Comparison of ENCODE assay signal across 8 mouse cellular contexts in the genomic region with DNA sequence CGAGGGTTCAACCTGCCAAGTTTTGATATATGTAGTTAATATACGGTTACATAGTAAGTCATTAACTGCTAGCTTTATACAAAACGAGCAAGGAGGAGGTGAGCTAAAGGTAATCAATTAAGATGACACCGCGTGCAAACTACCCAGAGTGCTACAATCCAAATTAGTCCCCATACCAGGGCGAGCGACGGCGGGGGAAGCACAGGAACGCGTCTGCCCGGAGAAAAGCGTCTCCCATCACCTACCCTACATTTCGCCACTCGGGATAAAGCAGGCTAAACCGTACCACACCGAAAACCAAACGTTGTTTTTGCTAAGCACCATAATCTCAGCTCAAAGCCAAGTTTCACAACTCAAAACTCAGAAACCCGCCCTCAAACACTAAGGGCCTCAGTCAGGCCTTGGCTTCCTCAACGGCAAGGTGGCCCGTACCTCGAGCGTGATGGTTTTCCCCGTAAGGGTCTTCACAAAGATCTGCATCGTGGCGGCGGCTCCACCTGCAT. TPM values are rescaled to one million over a fixed set of nuclear protein-coding genes. Genes with fewer than 3 reads are reported as not detected.
A peak's percentile ranks its signal among the peaks of the same experiment; 100 is the strongest.
DNase-seq lines count a peak whose midpoint lies in the region; ATAC-seq and TF ChIP-seq lines count a peak whose summit lies in the region.

No protein-coding gene starts in this region.

- peaks cover 26% of the 10 kb centered on the region for H3K36me3 ChIP-seq in heart, postnatal 0 days (replicated peaks; ENCODE audit: control insufficient read depth, insufficient read depth, low read length)
- H3K36me3 ChIP-seq in hindbrain, embryonic 11.5 days (ENCODE audit: control insufficient read depth, insufficient read depth, low read length): peaks cover 4% of the 10 kb centered on the region; the same call in 1 of the 2 replicates
- H3K36me3 ChIP-seq in midbrain, embryonic 11.5 days (ENCODE audit: control insufficient read depth, insufficient read depth, low read length): peaks cover 11% of the 10 kb centered on the region; the same call in 1 of the 2 replicates

- peak overlapping the region; percentile 93 for H3K4me3 ChIP-seq in heart, postnatal 0 days (ENCODE audit: low read depth, low read length)
- H3K4me3 ChIP-seq in bone marrow macrophage, adult 2 months (ENCODE audit: insufficient read depth, low read length): peak overlapping the region; percentile 81
- peak overlapping the region; percentile 71 for H3K4me3 ChIP-seq in hindbrain, embryonic 11.5 days (ENCODE audit: low read depth, low read length)
- peak overlapping the region; percentile 67 for H3K4me3 ChIP-seq in midbrain, embryonic 11.5 days (ENCODE audit: low read depth, low read length)

- intact Hi-C loops in heart, postnatal 14 days (cut with DNase I): loop anchor here (2.0 to 5.0 kb wide), 3 partner anchors 20 to 175 kb away; a partner anchor contains a TSS

- no peaks in the 10 kb centered on the region for H3K27me3 ChIP-seq in heart, postnatal 0 days (ENCODE audit: control insufficient read depth, insufficient read depth, low read length)
- H3K27me3 ChIP-seq in hindbrain, embryonic 11.5 days (ENCODE audit: control insufficient read depth, insufficient read depth, low read length): no peaks in the 10 kb centered on the region
- H3K27me3 ChIP-seq in midbrain, embryonic 11.5 days (ENCODE audit: control insufficient read depth, insufficient read depth, low read length): no peaks in the 10 kb centered on the region

- TF ChIP-seq CTCF in heart, postnatal 0 days (IDR thresholded peaks at IDR 0.05; ENCODE audit: low read depth): no peak
- TF ChIP-seq CTCF in bone marrow macrophage, adult 2 months (IDR thresholded peaks at IDR 0.05; ENCODE audit: low read depth, low read length): no peak

- peaks cover 11% of the 10 kb centered on the region; the same call in 1 of the 2 replicates for H3K4me1 ChIP-seq in heart, postnatal 0 days (ENCODE audit: control insufficient read depth, insufficient read depth)
- peaks cover 11% of the 10 kb centered on the region for H3K4me1 ChIP-seq in bone marrow macrophage, adult 2 months (ENCODE audit: control insufficient read depth, insufficient read depth, low read length)
- H3K4me1 ChIP-seq in hindbrain, embryonic 11.5 days (replicated peaks; ENCODE audit: control insufficient read depth, insufficient read depth, low read length): no peaks in the 10 kb centered on the region
- H3K4me1 ChIP-seq in midbrain, embryonic 11.5 days (ENCODE audit: control insufficient read depth, insufficient read depth, low read length): peaks cover 12% of the 10 kb centered on the region; the same call in 1 of the 2 replicates

- H3K4me2 ChIP-seq in heart, postnatal 0 days (ENCODE audit: low read depth, low read length): peak overlapping the region; percentile 92
- peak overlapping the region; percentile 26 for H3K4me2 ChIP-seq in hindbrain, embryonic 11.5 days (replicated peaks; ENCODE audit: low read depth, low read length)
- H3K4me2 ChIP-seq in midbrain, embryonic 11.5 days: peak overlapping the region; percentile 72

- 1% methylated on average over 27 of the region's 27 CpGs for WGBS in heart, postnatal 0 days
- under 1% methylated on average over 27 of the region's 27 CpGs for WGBS in hindbrain, embryonic 11.5 days
- under 1% methylated on average over 27 of the region's 27 CpGs for WGBS in midbrain, embryonic 11.5 days

- TF ChIP-seq POLR2A in bone marrow macrophage, adult 2 months (IDR thresholded peaks at IDR 0.05; ENCODE audit: borderline replicate concordance, low read depth, low read length): no peak

- peak overlapping the region; percentile 76 for H3K27ac ChIP-seq in heart, postnatal 0 days (ENCODE audit: low read depth)
- H3K27ac ChIP-seq in bone marrow macrophage, adult 2 months (ENCODE audit: insufficient read depth, low read depth, low read length): peak overlapping the region; percentile 88
- H3K27ac ChIP-seq in hindbrain, embryonic 11.5 days (ENCODE audit: low read depth, low read length): peak overlapping the region; percentile 60; the same call in 1 of the 2 replicates
- peak overlapping the region; percentile 44; the same call in 1 of the 2 replicates for H3K27ac ChIP-seq in midbrain, embryonic 11.5 days (ENCODE audit: low read depth, low read length)

- DNase-seq in heart, postnatal 0 days (ENCODE audit: low spot score): no peak
- no peak for DNase-seq in heart, postnatal 14 days
- DNase-seq in hindbrain, embryonic 11.5 days (ENCODE audit: low spot score): no peak
- no peak for DNase-seq in midbrain, embryonic 11.5 days (ENCODE audit: low spot score, missing footprints)
- no peak for DNase-seq in layer of hippocampus, adult 9-10 months (ENCODE audit: low spot score)
- no peak for DNase-seq in frontal cortex, postnatal 10 days (ENCODE audit: low spot score in 2 of 2)

- TF ChIP-seq EP300 in heart, postnatal 0 days (IDR thresholded peaks at IDR 0.05; ENCODE audit: low read depth): no peak

- peak overlapping the region; percentile 93 for H3K9ac ChIP-seq in heart, postnatal 0 days (replicated peaks; ENCODE audit: low read depth, low read length)
- H3K9ac ChIP-seq in hindbrain, embryonic 11.5 days (ENCODE audit: low read depth, low read length): peak overlapping the region; percentile 90
- peak overlapping the region; percentile 88 for H3K9ac ChIP-seq in midbrain, embryonic 11.5 days (ENCODE audit: low read length)

- H3K9me3 ChIP-seq in heart, postnatal 0 days (replicated peaks; ENCODE audit: control insufficient read depth, low read length): no peaks in the 10 kb centered on the region
- H3K9me3 ChIP-seq in hindbrain, embryonic 11.5 days (ENCODE audit: control insufficient read depth, low read length): no peaks in the 10 kb centered on the region
- no peaks in the 10 kb centered on the region for H3K9me3 ChIP-seq in midbrain, embryonic 11.5 days (ENCODE audit: control insufficient read depth, low read length)

- peak; percentile 34 for ATAC-seq in heart, postnatal 0 days (ENCODE audit: insufficient read depth, low read depth)
- peak; percentile 13; the same call in 1 of the 2 replicates for ATAC-seq in hindbrain, embryonic 11.5 days (ENCODE audit: low FRiP score)
- ATAC-seq in midbrain, embryonic 11.5 days (ENCODE audit: low FRiP score): peak; percentile 22
- no peak; the same call in none of the 2 replicates for ATAC-seq in megakaryocyte-erythroid progenitor cell, adult 5-6 weeks (replicated peaks; ENCODE audit: low FRiP score, low TSS enrichment, poor library complexity, severe bottlenecking)

RNA-seq across cellular contexts. Expression of a gene that starts 0.5 kb away (rescaled TPM):
- total RNA-seq in heart, postnatal 0 days (2014; rRNA removed; ENCODE audit: low replicate concordance): not detected in 2 replicates
- polyA plus RNA-seq in heart, postnatal 0 days (2015; fragmentation: Nextera tagmentation; extraction: Ambion mirVana): 0.11 TPM in 1 of 2 replicates, not detected in the other
- total RNA-seq in heart, postnatal 14 days (2021): not detected
- polyA plus RNA-seq in bone marrow macrophage, adult 2 months (2012; ENCODE audit: insufficient read depth, insufficient read length, missing spikeins): 1.2 TPM in 1 of 2 replicates, not detected in the other
- 0.17 TPM in 1 of 2 replicates, not detected in the other for polyA plus RNA-seq in hindbrain, embryonic 11.5 days (2014; fragmentation: Nextera tagmentation; extraction: Ambion mirVana)
- polyA plus RNA-seq in midbrain, embryonic 11.5 days (2014; fragmentation: Nextera tagmentation; extraction: Ambion mirVana): 0.15 and 0.59 TPM in 2 replicates
- total RNA-seq in megakaryocyte-erythroid progenitor cell, adult 5-6 weeks (2014; fragmentation: Nextera tagmentation): 0.17 and 0.50 TPM in 2 replicates
- not detected in 2 replicates for total RNA-seq in megakaryocyte-erythroid progenitor cell, adult 5-6 weeks (2017)

RNA-seq across cellular contexts. Expression of a gene that starts 0.6 kb away (rescaled TPM):
- 334 and 502 TPM in 2 replicates for total RNA-seq in heart, postnatal 0 days (2014; rRNA removed; ENCODE audit: low replicate concordance)
- polyA plus RNA-seq in heart, postnatal 0 days (2015; fragmentation: Nextera tagmentation; extraction: Ambion mirVana): 550 and 571 TPM in 2 replicates
- total RNA-seq in heart, postnatal 14 days (2021): 100 to 1,000 TPM; 465 to 510 TPM
- polyA plus RNA-seq in bone marrow macrophage, adult 2 months (2012; ENCODE audit: insufficient read depth, insufficient read length, missing spikeins): 2,179 and 2,314 TPM in 2 replicates
- polyA plus RNA-seq in hindbrain, embryonic 11.5 days (2014; fragmentation: Nextera tagmentation; extraction: Ambion mirVana): 957 and 965 TPM in 2 replicates
- polyA plus RNA-seq in midbrain, embryonic 11.5 days (2014; fragmentation: Nextera tagmentation; extraction: Ambion mirVana): 974 and 996 TPM in 2 replicates
- 4,800 and 5,317 TPM in 2 replicates for total RNA-seq in megakaryocyte-erythroid progenitor cell, adult 5-6 weeks (2014; fragmentation: Nextera tagmentation)
- 1,061 and 1,131 TPM in 2 replicates for total RNA-seq in megakaryocyte-erythroid progenitor cell, adult 5-6 weeks (2017)

RNA-seq across cellular contexts. Expression of a gene that starts 21.1 kb away (rescaled TPM):
- 15.5 and 28.3 TPM in 2 replicates for total RNA-seq in heart, postnatal 0 days (2014; rRNA removed; ENCODE audit: low replicate concordance)
- polyA plus RNA-seq in heart, postnatal 0 days (2015; fragmentation: Nextera tagmentation; extraction: Ambion mirVana): 49.3 and 50.4 TPM in 2 replicates
- 10 to 100 TPM; 60.5 to 62.2 TPM for total RNA-seq in heart, postnatal 14 days (2021)
- polyA plus RNA-seq in bone marrow macrophage, adult 2 months (2012; ENCODE audit: insufficient read depth, insufficient read length, missing spikeins): 28.1 and 29.9 TPM in 2 replicates
- 42.2 and 49.9 TPM in 2 replicates for polyA plus RNA-seq in hindbrain, embryonic 11.5 days (2014; fragmentation: Nextera tagmentation; extraction: Ambion mirVana)
- 39.9 and 44.6 TPM in 2 replicates for polyA plus RNA-seq in midbrain, embryonic 11.5 days (2014; fragmentation: Nextera tagmentation; extraction: Ambion mirVana)
- total RNA-seq in megakaryocyte-erythroid progenitor cell, adult 5-6 weeks (2014; fragmentation: Nextera tagmentation): 36.9 and 43.0 TPM in 2 replicates
- total RNA-seq in megakaryocyte-erythroid progenitor cell, adult 5-6 weeks (2017): 117 and 131 TPM in 2 replicates

RNA-seq across cellular contexts. Expression of a gene that starts 32.5 kb away (rescaled TPM):
- 8.7 and 11.8 TPM in 2 replicates for total RNA-seq in heart, postnatal 0 days (2014; rRNA removed; ENCODE audit: low replicate concordance)
- 30.8 and 31.5 TPM in 2 replicates for polyA plus RNA-seq in heart, postnatal 0 days (2015; fragmentation: Nextera tagmentation; extraction: Ambion mirVana)
- 10 to 100 TPM; 19.8 to 21.1 TPM for total RNA-seq in heart, postnatal 14 days (2021)
- 59.9 and 70.2 TPM in 2 replicates for polyA plus RNA-seq in bone marrow macrophage, adult 2 months (2012; ENCODE audit: insufficient read depth, insufficient read length, missing spikeins)
- polyA plus RNA-seq in hindbrain, embryonic 11.5 days (2014; fragmentation: Nextera tagmentation; extraction: Ambion mirVana): 23.3 and 24.9 TPM in 2 replicates
- 22.6 and 26.2 TPM in 2 replicates for polyA plus RNA-seq in midbrain, embryonic 11.5 days (2014; fragmentation: Nextera tagmentation; extraction: Ambion mirVana)
- 56.5 and 69.5 TPM in 2 replicates for total RNA-seq in megakaryocyte-erythroid progenitor cell, adult 5-6 weeks (2014; fragmentation: Nextera tagmentation)
- 76.9 and 78.5 TPM in 2 replicates for total RNA-seq in megakaryocyte-erythroid progenitor cell, adult 5-6 weeks (2017)

Comparison
In these comparisons a context has a peak if more than half of its experiments do, and no peak if none do; other contexts are left out.
1. H3K4me2 ChIP-seq: peak in every context shown above with its lines; median percentile 92 in heart, postnatal 0 days; 72 in midbrain, embryonic 11.5 days; 26 in hindbrain, embryonic 11.5 days.